Mouse (Mus musculus) heart, adult 2 months (tissue): Measurements from ENCODE around the gene Ephb1.

Source experiments
- CTCF ChIP-seq: fragments of 200-600 bp; IDR thresholded peaks from 2 replicates; pipeline ENCODE4 v1.8.1; 2022; ENCODE audit warnings: antibody characterized with exemption, mild to moderate bottlenecking, moderate library complexity
- EP300 ChIP-seq: fragments of 200-500 bp; IDR thresholded peaks from 2 replicates; pipeline ENCODE4 v1.6.1; 2011; ENCODE audit warnings: low read depth, low read length, control low read depth; ENCODE audit not compliant: insufficient read depth
- POLR2A ChIP-seq: fragments of 200-500 bp; IDR thresholded peaks from 2 replicates; pipeline ENCODE4 v1.6.1; 2011; ENCODE audit warnings: mild to moderate bottlenecking, low read depth, low read length, control low read depth; ENCODE audit not compliant: insufficient read depth

DNA sequence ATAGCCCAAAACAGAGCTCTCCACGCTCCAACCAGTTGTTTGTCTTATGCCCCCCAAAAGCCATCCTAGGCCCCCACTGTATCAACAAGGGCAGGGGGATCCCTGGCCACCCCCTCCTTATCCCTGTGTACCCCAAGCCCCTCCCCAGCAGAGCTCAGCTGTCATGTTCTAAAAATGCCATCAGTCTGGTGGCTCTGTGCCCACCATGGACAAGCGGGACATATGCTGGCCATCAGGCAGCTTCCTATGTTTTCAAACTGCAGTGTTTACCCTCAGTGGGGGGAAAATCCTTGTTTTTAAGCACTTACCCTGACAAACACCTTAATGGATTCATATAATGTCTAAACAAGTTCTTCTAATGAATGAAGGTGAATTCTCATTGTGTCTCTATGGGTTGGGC is 275.3 kb downstream of the Ephb1 start:
- no peak for TF ChIP-seq CTCF
- TF ChIP-seq POLR2A = no peak
- no peak for TF ChIP-seq EP300
